Mouse (Mus musculus): ENCODE measurements at regions not wholly inside any gene's neighbourhood (a gene's known extent, or its start where the extent isn't known, plus 50 kb on each side); places are given as distances from the start of the nearest gene placed in this dataset.

DNA sequence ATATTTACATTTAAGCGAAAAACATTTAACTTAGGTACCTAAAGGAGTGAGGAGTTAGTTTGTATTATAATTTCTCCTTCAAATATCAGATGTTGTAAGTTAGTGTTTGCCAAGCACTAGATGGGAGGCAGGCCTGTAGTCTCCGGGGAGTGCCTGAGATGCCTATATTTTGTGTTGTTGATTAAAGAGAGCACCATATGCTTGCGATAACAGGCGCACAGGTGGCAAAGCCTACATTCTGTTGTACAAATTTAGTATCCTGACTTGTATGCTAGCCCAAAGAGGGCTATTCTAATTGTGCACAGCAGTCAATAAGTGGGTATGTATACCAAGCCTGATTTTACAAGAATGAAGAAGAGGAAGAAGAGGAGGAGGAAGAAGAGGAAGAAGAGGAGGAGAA lies 151.8 kb upstream of the Atxn1 start:
- no peak for DNase-seq (ENCODE audit: low read depth)

GRCm38 (mm10) chr13:46104971-46105370 lies 140.2 kb upstream of the Atxn1 start:
- DNase-seq (ENCODE audit: low read depth) = no peak

GRCm38 (mm10) chr13:46098621-46099020 lies 133.8 kb upstream of the Atxn1 start:
- peak; percentile 38 for DNase-seq (ENCODE audit: low read depth)

DNA sequence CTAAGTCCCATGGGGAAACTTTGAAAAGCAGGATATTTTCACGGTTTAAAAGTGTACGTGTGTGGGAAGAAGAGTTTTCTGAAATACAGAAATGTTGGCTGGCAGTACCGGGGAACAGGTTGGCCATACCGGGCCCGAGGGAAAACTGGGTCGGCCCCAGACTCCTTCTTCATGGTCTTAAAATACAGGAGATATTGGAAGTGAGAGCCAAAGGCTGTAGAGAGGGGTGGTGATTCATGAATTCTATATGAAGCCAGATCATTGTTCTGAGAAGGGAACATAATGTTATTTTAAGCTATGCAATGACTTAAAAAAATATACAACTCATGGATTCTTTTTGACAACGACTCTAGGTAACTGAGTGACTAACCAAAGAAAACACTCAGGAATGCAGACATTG lies 133.3 kb upstream of the Atxn1 start:
- DNase-seq (ENCODE audit: low read depth) = peak; percentile 27

GRCm38 (mm10) chr13:46096968-46097367 lies 132.2 kb upstream of the Atxn1 start:
- peak; percentile 82 for DNase-seq (ENCODE audit: low read depth)

- DNase-seq (ENCODE audit: low read depth) = no peak
These were observed 131.6 kb upstream of the Atxn1 start for GRCm38 (mm10) chr13:46096416-46096815.

GRCm38 (mm10) chr13:46092787-46093186 lies 128.0 kb upstream of the Atxn1 start:
- DNase-seq (ENCODE audit: low read depth) = no peak

- DNase-seq (ENCODE audit: low read depth) = no peak
These were observed 126.3 kb upstream of the Atxn1 start for GRCm38 (mm10) chr13:46091109-46091508.

- DNase-seq (ENCODE audit: low read depth) = no peak
These were observed 123.4 kb upstream of the Atxn1 start for GRCm38 (mm10) chr13:46088237-46088636.

- no peak for DNase-seq (ENCODE audit: low read depth)
These were observed 122.9 kb upstream of the Atxn1 start for GRCm38 (mm10) chr13:46087663-46088062.

- DNase-seq (ENCODE audit: low read depth) = no peak
These were observed 112.1 kb upstream of the Atxn1 start for GRCm38 (mm10) chr13:46076879-46077278.

GRCm38 (mm10) chr13:46071670-46072069 lies 106.9 kb upstream of the Atxn1 start:
- DNase-seq (ENCODE audit: low read depth) = no peak

DNA sequence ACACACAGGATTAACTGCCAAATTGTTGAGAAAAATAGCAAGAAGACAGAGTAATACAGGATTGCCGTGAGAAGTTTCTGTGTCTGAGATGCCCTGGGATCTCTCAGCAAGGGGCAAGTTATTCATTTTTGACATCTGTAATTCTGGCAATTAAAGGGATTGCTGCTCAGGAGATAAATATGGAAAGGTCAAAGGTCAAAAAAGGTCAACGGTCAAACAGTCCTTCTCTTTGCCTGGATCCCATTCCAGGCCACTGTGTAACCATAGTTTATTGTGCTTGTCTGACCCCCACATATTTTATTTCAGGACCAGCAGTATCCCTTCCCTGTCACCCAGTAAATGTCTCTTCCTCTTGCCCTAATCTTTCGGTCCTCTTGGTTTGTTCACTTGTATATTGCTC lies 104.8 kb upstream of the Atxn1 start:
- DNase-seq (ENCODE audit: low read depth) = peak; percentile 2

DNA sequence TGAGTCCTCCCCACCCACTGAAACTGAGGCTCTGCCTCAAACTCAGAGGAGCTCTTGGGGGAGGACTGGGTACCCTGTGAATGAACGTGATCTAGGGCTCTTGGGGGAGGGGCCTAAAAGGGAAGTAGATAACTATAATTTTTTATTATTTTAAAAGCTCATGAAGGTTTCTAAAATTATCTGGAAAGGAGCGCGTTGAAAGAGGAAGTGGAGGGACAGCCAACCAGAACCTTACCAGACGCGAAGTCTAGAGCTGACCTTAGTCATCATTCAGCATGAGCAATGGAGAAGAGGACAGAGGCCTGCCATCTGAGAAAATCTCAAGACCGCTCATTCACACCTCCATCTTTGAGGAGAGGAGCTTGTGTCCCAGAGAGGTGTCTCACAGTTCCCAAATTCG lies 98.0 kb upstream of the Atxn1 start:
- DNase-seq (ENCODE audit: low read depth) = no peak

DNA sequence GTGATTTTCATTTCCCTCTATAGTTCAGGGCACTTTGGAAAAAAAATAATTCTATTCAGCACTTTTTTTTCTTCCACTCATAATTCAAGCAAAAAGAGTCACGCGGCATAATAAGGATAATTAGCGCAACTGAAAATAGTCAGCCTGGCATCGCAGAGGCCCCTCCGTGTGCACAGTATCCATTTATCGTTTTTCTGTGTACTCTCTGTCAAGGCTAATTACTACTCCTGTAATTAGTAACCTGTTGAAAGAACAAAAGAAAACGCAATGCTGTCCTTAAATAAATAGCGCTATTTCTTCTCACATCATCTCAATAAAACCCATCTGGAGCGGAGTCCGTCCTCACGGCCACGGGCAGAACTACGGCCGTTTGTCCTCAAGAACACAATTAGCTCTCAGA lies 95.1 kb upstream of the Atxn1 start:
- DNase-seq (ENCODE audit: low read depth) = no peak

GRCm38 (mm10) chr13:46058862-46059261 lies 94.1 kb upstream of the Atxn1 start:
- no peak for DNase-seq (ENCODE audit: low read depth)

DNA sequence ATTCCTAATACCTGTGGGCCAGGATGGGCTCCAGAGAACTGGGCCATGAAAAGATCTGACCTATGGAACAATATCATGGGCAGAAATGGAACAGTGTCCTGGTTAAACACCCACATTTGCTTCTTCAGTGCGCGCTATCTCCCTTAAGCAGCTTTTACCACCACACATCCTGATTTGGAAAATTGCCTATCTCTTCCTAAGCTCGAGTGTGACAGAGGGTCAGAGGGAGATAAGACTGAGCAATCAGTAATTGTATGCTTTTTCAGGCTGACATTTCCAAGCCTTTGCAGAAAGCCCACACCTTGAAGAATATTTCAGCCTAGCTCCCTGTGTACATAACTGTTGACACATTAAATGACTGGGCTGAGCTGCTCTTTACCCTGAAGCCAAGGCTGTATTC lies 93.5 kb upstream of the Atxn1 start:
- DNase-seq (ENCODE audit: low read depth) = no peak

GRCm38 (mm10) chr13:46055410-46055809 lies 90.6 kb upstream of the Atxn1 start:
- DNase-seq (ENCODE audit: low read depth) = no peak

- DNase-seq (ENCODE audit: low read depth) = peak; percentile 20
These were observed 78.8 kb upstream of the Atxn1 start for GRCm38 (mm10) chr13:46043568-46043967.

GRCm38 (mm10) chr13:46043016-46043415 lies 78.2 kb upstream of the Atxn1 start:
- DNase-seq (ENCODE audit: low read depth) = no peak

GRCm38 (mm10) chr13:46042224-46042623 lies 77.4 kb upstream of the Atxn1 start:
- no peak for DNase-seq (ENCODE audit: low read depth)

DNA sequence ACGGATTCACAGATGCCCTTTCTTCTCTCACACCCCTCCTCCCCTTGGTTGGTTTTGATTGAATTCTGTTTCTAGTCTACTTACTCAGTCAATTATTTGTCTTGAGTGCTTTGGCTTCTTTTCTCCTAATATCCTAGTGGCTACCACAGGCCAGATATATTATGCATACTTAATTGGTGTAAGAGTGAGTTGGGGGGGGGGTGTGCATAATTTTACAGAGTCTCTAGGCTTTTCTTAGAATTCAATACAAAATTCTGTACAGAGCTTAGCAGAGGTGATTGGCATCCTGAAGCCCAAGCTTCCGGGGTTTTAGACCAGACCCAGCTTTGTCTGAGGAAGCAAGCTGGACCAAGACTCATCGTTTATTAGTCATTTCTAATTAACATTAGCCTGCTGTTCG lies 76.7 kb upstream of the Atxn1 start:
- no peak for DNase-seq (ENCODE audit: low read depth)

DNA sequence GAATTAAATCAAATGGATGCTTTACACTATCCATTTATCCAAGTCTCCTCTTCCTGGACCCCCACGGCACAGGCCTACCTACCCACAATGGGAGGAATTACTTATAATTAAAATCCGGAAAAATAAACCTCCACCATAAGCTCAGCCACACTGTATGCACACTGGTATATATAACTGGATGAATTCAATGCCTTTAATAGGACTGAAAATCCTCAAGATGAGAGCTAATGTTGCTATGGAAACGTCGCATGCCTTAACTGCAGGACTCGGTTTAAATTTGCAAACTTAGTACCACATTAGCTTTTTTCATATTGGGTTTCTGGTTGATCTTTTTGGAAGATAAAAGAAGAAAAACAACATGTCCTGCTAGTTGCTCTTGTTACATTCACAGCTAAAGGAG lies 75.3 kb upstream of the Atxn1 start:
- DNase-seq (ENCODE audit: low read depth) = no peak

GRCm38 (mm10) chr13:46038441-46039331 lies 73.9 kb upstream of the Atxn1 start:
- DNase-seq (ENCODE audit: low read depth) = no peak

Measured in NIH3T3 (cell line).